In genomic region chr2:34363678-34364077, GRCm38 (mm10) we compare ENCODE assay signal across 14 mouse cellular contexts. TPM values are rescaled to one million over a fixed set of nuclear protein-coding genes. Genes with fewer than 3 reads are reported as not detected.
DNase-seq lines count a peak whose midpoint lies in the region; ATAC-seq lines count a peak whose summit lies in the region.
"Had no signal": no experiment of that assay in that cellular context is flagged by ENCODE, and none has a peak within 500 bp of the region (broad histone marks: within the 10 kb centered on the region; RNA-seq: fewer than 3 reads in every experiment).

No protein-coding gene starts in this region.

- no peaks in the 10 kb centered on the region for H3K9me3 ChIP-seq in forebrain, embryonic 11.5 days (ENCODE audit: control insufficient read depth, low read length)
- H3K9me3 ChIP-seq in forebrain, embryonic 10.5 days, result no peaks in the 10 kb centered on the region
- no peaks in the 10 kb centered on the region for H3K9me3 ChIP-seq in forebrain, embryonic 13.5 days (replicated peaks)
- H3K9me3 ChIP-seq in hindbrain, embryonic 16.5 days (ENCODE audit: control insufficient read depth, low read length), result no peaks in the 10 kb centered on the region
- H3K9me3 ChIP-seq in neural tube, embryonic 14.5 days (ENCODE audit: control insufficient read depth, low read length), result no peaks in the 10 kb centered on the region
- H3K9me3 ChIP-seq: heart, embryonic 15.5 days; intestine, embryonic 15.5 days; liver, embryonic 12.5 days had no signal

- no peak for DNase-seq in forebrain, embryonic 11.5 days (ENCODE audit: low spot score)
- no peak for DNase-seq in forebrain, embryonic 10.5 days (ENCODE audit: extremely low spot score, low spot score)
- no peak for DNase-seq in cerebellum, adult 9-11 months
- DNase-seq in frontal cortex, postnatal 36 days (ENCODE audit: low spot score in 2 of 2), result no peak
- DNase-seq in heart, adult 9 months (ENCODE audit: low spot score in 2 of 2), result no peak
- DNase-seq: gastrocnemius, adult 2 months; kidney, postnatal 25 days; spleen, adult 18-20 months had no signal

- H3K36me3 ChIP-seq in forebrain, embryonic 11.5 days (ENCODE audit: control insufficient read depth, insufficient read depth, low read length), result no peaks in the 10 kb centered on the region
- H3K36me3 ChIP-seq in forebrain, embryonic 10.5 days (replicated peaks), result 0 out of 2 replicates have a peak, but pooled peaks cover 3% of the 10 kb centered on the region
- H3K36me3 ChIP-seq in forebrain, embryonic 13.5 days (ENCODE audit: poor library complexity, severe bottlenecking), result no peaks in the 10 kb centered on the region
- H3K36me3 ChIP-seq in hindbrain, embryonic 16.5 days (ENCODE audit: control insufficient read depth, insufficient read depth, low read length), result no peaks in the 10 kb centered on the region
- H3K36me3 ChIP-seq in neural tube, embryonic 14.5 days (ENCODE audit: control insufficient read depth, insufficient read depth, low read length), result no peaks in the 10 kb centered on the region
- H3K36me3 ChIP-seq: heart, embryonic 15.5 days; intestine, embryonic 15.5 days had no signal

- H3K4me1 ChIP-seq in forebrain, embryonic 11.5 days (replicated peaks; ENCODE audit: control insufficient read depth, insufficient read depth, low read length), result peaks cover 6% of the 10 kb centered on the region
- peaks cover 45% of the 10 kb centered on the region for H3K4me1 ChIP-seq in forebrain, embryonic 10.5 days
- H3K4me1 ChIP-seq in forebrain, embryonic 13.5 days, result peaks cover 37% of the 10 kb centered on the region
- peaks cover 21% of the 10 kb centered on the region for H3K4me1 ChIP-seq in hindbrain, embryonic 16.5 days (ENCODE audit: control insufficient read depth, insufficient read depth, low read depth, low read length)
- peaks cover 33% of the 10 kb centered on the region; the same call in 1 of the 2 replicates for H3K4me1 ChIP-seq in neural tube, embryonic 14.5 days (ENCODE audit: control insufficient read depth, insufficient read depth, low read length)

- 3% methylated on average over 1 of the region's 1 CpGs for WGBS in forebrain, embryonic 11.5 days
- WGBS in forebrain, embryonic 10.5 days, result 3% methylated on average over 1 of the region's 1 CpGs
- 0% methylated on average over 1 of the region's 1 CpGs for WGBS in forebrain, embryonic 13.5 days
- WGBS in hindbrain, embryonic 16.5 days, result 0% methylated on average over 1 of the region's 1 CpGs
- WGBS in neural tube, embryonic 14.5 days, result 4% methylated on average over 1 of the region's 1 CpGs

- no peak overlapping the region for H3K27ac ChIP-seq in forebrain, embryonic 11.5 days (ENCODE audit: low read depth, low read length)
- H3K27ac ChIP-seq in forebrain, embryonic 10.5 days, result no peak overlapping the region
- H3K27ac ChIP-seq in forebrain, embryonic 13.5 days, result no peak overlapping the region
- 0 out of 2 replicates have a peak overlapping the region, but pooled peaks have one; percentile 29 for H3K27ac ChIP-seq in hindbrain, embryonic 16.5 days (ENCODE audit: low read depth, low read length)
- no peak overlapping the region for H3K27ac ChIP-seq in neural tube, embryonic 14.5 days (ENCODE audit: low read depth, low read length)
- H3K27ac ChIP-seq: gastrocnemius, adult 2 months; heart, embryonic 15.5 days; intestine, embryonic 15.5 days; liver, embryonic 12.5 days had no signal

- peaks cover 5% of the 10 kb centered on the region for H3K27me3 ChIP-seq in forebrain, embryonic 11.5 days (ENCODE audit: control insufficient read depth, insufficient read depth, low read length)
- H3K27me3 ChIP-seq in forebrain, embryonic 10.5 days (ENCODE audit: poor library complexity, severe bottlenecking), result peaks cover 77% of the 10 kb centered on the region
- peaks cover 17% of the 10 kb centered on the region for H3K27me3 ChIP-seq in forebrain, embryonic 13.5 days
- no peaks in the 10 kb centered on the region for H3K27me3 ChIP-seq in hindbrain, embryonic 16.5 days (replicated peaks; ENCODE audit: control insufficient read depth, insufficient read depth, low read length)
- H3K27me3 ChIP-seq in neural tube, embryonic 14.5 days (ENCODE audit: control insufficient read depth, insufficient read depth, low read length), result no peaks in the 10 kb centered on the region
- H3K27me3 ChIP-seq: heart, embryonic 15.5 days; intestine, embryonic 15.5 days; liver, embryonic 12.5 days had no signal

- H3K4me2 ChIP-seq in forebrain, embryonic 11.5 days (ENCODE audit: low read depth, low read length, severe bottlenecking), result no peak overlapping the region
- no peak overlapping the region for H3K4me2 ChIP-seq in forebrain, embryonic 13.5 days
- peak overlapping the region; percentile 38 for H3K4me2 ChIP-seq in hindbrain, embryonic 16.5 days (ENCODE audit: low read length)
- 0 out of 2 replicates have a peak overlapping the region, but pooled peaks have one; percentile 9 for H3K4me2 ChIP-seq in neural tube, embryonic 14.5 days (ENCODE audit: low read depth, low read length)
- H3K4me2 ChIP-seq: heart, embryonic 15.5 days; intestine, embryonic 15.5 days; liver, embryonic 12.5 days had no signal

- ATAC-seq in forebrain, embryonic 11.5 days (replicated peaks; ENCODE audit: low FRiP score), result peak; percentile 61; the same call in 1 of the 2 replicates
- peak; percentile 75; the same call in 1 of the 2 replicates for ATAC-seq in forebrain, embryonic 13.5 days
- ATAC-seq in hindbrain, embryonic 16.5 days, result no peak
- no peak for ATAC-seq in neural tube, embryonic 14.5 days (ENCODE audit: low read depth)
- ATAC-seq: intestine, embryonic 15.5 days; liver, embryonic 12.5 days had no signal

- H3K4me3 ChIP-seq in forebrain, embryonic 11.5 days (ENCODE audit: low read depth, low read length), result no peak overlapping the region
- no peak overlapping the region for H3K4me3 ChIP-seq in forebrain, embryonic 10.5 days
- H3K4me3 ChIP-seq in forebrain, embryonic 13.5 days, result no peak overlapping the region
- no peak overlapping the region for H3K4me3 ChIP-seq in hindbrain, embryonic 16.5 days (ENCODE audit: low read length)
- no peak overlapping the region for H3K4me3 ChIP-seq in neural tube, embryonic 14.5 days (ENCODE audit: low read depth, low read length)
- H3K4me3 ChIP-seq: gastrocnemius, adult 2 months; heart, embryonic 15.5 days; intestine, embryonic 15.5 days; liver, embryonic 12.5 days had no signal

- H3K9ac ChIP-seq in forebrain, embryonic 11.5 days (ENCODE audit: low read length), result no peak overlapping the region
- H3K9ac ChIP-seq in forebrain, embryonic 13.5 days, result no peak overlapping the region
- H3K9ac ChIP-seq in hindbrain, embryonic 16.5 days (ENCODE audit: low read depth, low read length), result no peak overlapping the region; the same call in 1 of the 2 replicates
- no peak overlapping the region for H3K9ac ChIP-seq in neural tube, embryonic 14.5 days (replicated peaks; ENCODE audit: low read depth, low read length)
- H3K9ac ChIP-seq: heart, embryonic 15.5 days; intestine, embryonic 15.5 days; liver, embryonic 12.5 days had no signal

RNA-seq across cellular contexts. Expression of gene Pbx3, which starts 9.3 kb away (rescaled TPM):
- 46.1 and 51.5 TPM in 2 replicates for polyA plus RNA-seq in forebrain, embryonic 11.5 days (2014; fragmentation: Nextera tagmentation; extraction: Ambion mirVana)
- polyA plus RNA-seq in forebrain, embryonic 10.5 days (2016; fragmentation: Nextera tagmentation; extraction: Ambion mirVana), result 26.2 and 27.4 TPM in 2 replicates
- polyA plus RNA-seq in forebrain, embryonic 13.5 days (2015; fragmentation: Nextera tagmentation; extraction: Ambion mirVana), result 40.4 and 64.9 TPM in 2 replicates
- 91.8 and 105 TPM in 2 replicates for polyA plus RNA-seq in hindbrain, embryonic 16.5 days (2015; fragmentation: Nextera tagmentation; extraction: Ambion mirVana)
- 157 and 177 TPM in 2 replicates for polyA plus RNA-seq in neural tube, embryonic 14.5 days (2014; fragmentation: Nextera tagmentation; extraction: Ambion mirVana)

RNA-seq across cellular contexts. Expression of gene Mapkap1, which starts 42.9 kb away (rescaled TPM):
- polyA plus RNA-seq in forebrain, embryonic 11.5 days (2014; fragmentation: Nextera tagmentation; extraction: Ambion mirVana), result 96.3 and 115 TPM in 2 replicates
- polyA plus RNA-seq in forebrain, embryonic 10.5 days (2016; fragmentation: Nextera tagmentation; extraction: Ambion mirVana), result 83.7 and 84.2 TPM in 2 replicates
- 97.8 and 102 TPM in 2 replicates for polyA plus RNA-seq in forebrain, embryonic 13.5 days (2015; fragmentation: Nextera tagmentation; extraction: Ambion mirVana)
- polyA plus RNA-seq in hindbrain, embryonic 16.5 days (2015; fragmentation: Nextera tagmentation; extraction: Ambion mirVana), result 85.5 and 94.3 TPM in 2 replicates
- polyA plus RNA-seq in neural tube, embryonic 14.5 days (2014; fragmentation: Nextera tagmentation; extraction: Ambion mirVana), result 91.5 and 92.3 TPM in 2 replicates

Comparison
In these comparisons a context has a peak if more than half of its experiments do, and no peak if none do; other contexts are left out.
1. ATAC-seq: peak in forebrain, embryonic 11.5 days (single experiment) and forebrain, embryonic 13.5 days (single experiment); none in hindbrain, embryonic 16.5 days (single experiment) and neural tube, embryonic 14.5 days (single experiment).
2. H3K4me2 ChIP-seq: peak in hindbrain, embryonic 16.5 days (single experiment) and neural tube, embryonic 14.5 days (single experiment); none in forebrain, embryonic 11.5 days (single experiment) and forebrain, embryonic 13.5 days (single experiment).